12 mouse cellular contexts compared by ENCODE assay signal in the genomic region with DNA sequence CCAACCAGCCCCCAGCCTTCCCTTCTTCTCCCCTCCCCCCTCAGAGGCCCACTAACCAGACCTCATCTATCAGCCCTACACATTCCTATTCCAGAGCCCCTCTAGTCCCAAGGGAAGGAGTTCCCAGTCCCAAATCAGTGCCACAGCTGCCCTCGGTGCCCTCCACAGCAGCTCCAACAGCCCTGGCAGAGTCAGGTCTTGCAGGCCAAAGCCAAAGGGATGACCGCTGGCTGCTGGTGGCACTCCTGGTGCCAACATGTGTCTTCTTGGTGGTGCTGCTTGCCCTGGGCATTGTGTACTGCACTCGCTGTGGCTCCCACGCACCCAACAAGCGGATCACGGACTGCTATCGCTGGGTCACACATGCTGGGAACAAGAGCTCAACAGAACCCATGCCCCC. TPM values are rescaled to one million over a fixed set of nuclear protein-coding genes. Genes with fewer than 3 reads are reported as not detected.
A peak's percentile ranks its signal among the peaks of the same experiment; 100 is the strongest.
DNase-seq lines count a peak whose midpoint lies in the region; ATAC-seq lines count a peak whose summit lies in the region.
"Had no signal": no experiment of that assay in that cellular context is flagged by ENCODE, and none has a peak within 500 bp of the region (broad histone marks: within the 10 kb centered on the region; RNA-seq: fewer than 3 reads in every experiment).

No protein-coding gene starts in this region.

- no peaks in the 10 kb centered on the region for H3K36me3 ChIP-seq in heart, embryonic 13.5 days
- H3K36me3 ChIP-seq in midbrain, embryonic 13.5 days, result no peaks in the 10 kb centered on the region
- H3K36me3 ChIP-seq in midbrain, embryonic 16.5 days (ENCODE audit: control insufficient read depth, insufficient read depth, low read length), result no peaks in the 10 kb centered on the region
- no peaks in the 10 kb centered on the region for H3K36me3 ChIP-seq in hindbrain, embryonic 16.5 days (ENCODE audit: control insufficient read depth, insufficient read depth, low read length)
- H3K36me3 ChIP-seq in stomach, embryonic 14.5 days (ENCODE audit: control insufficient read depth, insufficient read depth, low read length), result no peaks in the 10 kb centered on the region

- intact Hi-C loops in heart, postnatal 25 days (cut with DNase I), result no loop called here

- 0 out of 2 replicates have a peak overlapping the region, but pooled peaks have one; percentile 3 for H3K27ac ChIP-seq in heart, embryonic 13.5 days (replicated peaks)
- H3K27ac ChIP-seq in midbrain, embryonic 13.5 days, result no peak overlapping the region
- no peak overlapping the region for H3K27ac ChIP-seq in midbrain, embryonic 16.5 days (ENCODE audit: low read length)
- H3K27ac ChIP-seq in hindbrain, embryonic 16.5 days (ENCODE audit: low read depth, low read length), result no peak overlapping the region
- peak overlapping the region; percentile 96; the same call in 1 of the 2 replicates for H3K27ac ChIP-seq in stomach, embryonic 14.5 days (ENCODE audit: low read length)
- H3K27ac ChIP-seq: liver, embryonic 14.5 days had no signal

- H3K4me1 ChIP-seq in heart, embryonic 13.5 days, result peaks cover 72% of the 10 kb centered on the region
- peaks cover 44% of the 10 kb centered on the region for H3K4me1 ChIP-seq in midbrain, embryonic 13.5 days (replicated peaks)
- peaks cover 16% of the 10 kb centered on the region for H3K4me1 ChIP-seq in midbrain, embryonic 16.5 days (ENCODE audit: control insufficient read depth, insufficient read depth, low read length)
- H3K4me1 ChIP-seq in hindbrain, embryonic 16.5 days (ENCODE audit: control insufficient read depth, insufficient read depth, low read depth, low read length), result peaks cover 25% of the 10 kb centered on the region
- H3K4me1 ChIP-seq in stomach, embryonic 14.5 days (ENCODE audit: control insufficient read depth, insufficient read depth, low read length), result peaks cover 39% of the 10 kb centered on the region

- ATAC-seq in heart, embryonic 13.5 days (ENCODE audit: extremely low read depth, insufficient number of reproducible peaks, low FRiP score, low TSS enrichment), result no peak
- no peak for ATAC-seq in midbrain, embryonic 13.5 days
- ATAC-seq in midbrain, embryonic 16.5 days, result no peak
- ATAC-seq in hindbrain, embryonic 16.5 days, result no peak
- ATAC-seq in stomach, embryonic 14.5 days (ENCODE audit: insufficient number of reproducible peaks, insufficient read depth, low FRiP score, low read depth), result no peak
- ATAC-seq in megakaryocyte-erythroid progenitor cell, adult 5-6 weeks (replicated peaks; ENCODE audit: low FRiP score, low TSS enrichment, poor library complexity, severe bottlenecking), result no peak
- no peak for ATAC-seq in granulocyte monocyte progenitor cell, adult 5-6 weeks (replicated peaks; ENCODE audit: poor library complexity, severe bottlenecking)
- ATAC-seq: activated CD4-positive, CD25-positive, alpha-beta regulatory T cell, adult 4 months had no signal

- DNase-seq in heart, postnatal 25 days (ENCODE audit: low spot score), result no peak
- DNase-seq: kidney, adult 9 months had no signal

- peak overlapping the region; percentile 84 for H3K4me2 ChIP-seq in heart, embryonic 13.5 days
- H3K4me2 ChIP-seq in midbrain, embryonic 13.5 days (replicated peaks), result 0 out of 2 replicates have a peak overlapping the region, but pooled peaks have one; percentile 9
- H3K4me2 ChIP-seq in midbrain, embryonic 16.5 days (ENCODE audit: low read length), result no peak overlapping the region
- peak overlapping the region; percentile 21 for H3K4me2 ChIP-seq in hindbrain, embryonic 16.5 days (ENCODE audit: low read length)
- peak overlapping the region; percentile 76 for H3K4me2 ChIP-seq in stomach, embryonic 14.5 days (replicated peaks; ENCODE audit: low read depth, low read length)

- peak overlapping the region; percentile 59 for H3K4me3 ChIP-seq in heart, embryonic 13.5 days
- H3K4me3 ChIP-seq in midbrain, embryonic 13.5 days (replicated peaks), result peak overlapping the region; percentile 3
- no peak overlapping the region for H3K4me3 ChIP-seq in midbrain, embryonic 16.5 days (ENCODE audit: low read depth, low read length)
- no peak overlapping the region for H3K4me3 ChIP-seq in hindbrain, embryonic 16.5 days (ENCODE audit: low read length)
- H3K4me3 ChIP-seq in stomach, embryonic 14.5 days (ENCODE audit: low read depth, low read length), result peak overlapping the region; percentile 70

- H3K27me3 ChIP-seq in heart, embryonic 13.5 days (replicated peaks), result peaks cover 49% of the 10 kb centered on the region
- H3K27me3 ChIP-seq in midbrain, embryonic 13.5 days, result peaks cover 75% of the 10 kb centered on the region
- H3K27me3 ChIP-seq in midbrain, embryonic 16.5 days (ENCODE audit: control insufficient read depth, insufficient read depth, low read depth, low read length), result peaks cover 33% of the 10 kb centered on the region
- peaks cover 16% of the 10 kb centered on the region for H3K27me3 ChIP-seq in hindbrain, embryonic 16.5 days (replicated peaks; ENCODE audit: control insufficient read depth, insufficient read depth, low read length)
- H3K27me3 ChIP-seq in stomach, embryonic 14.5 days (ENCODE audit: control insufficient read depth, insufficient read depth, low read length), result 0 out of 2 replicates have a peak, but pooled peaks cover 2% of the 10 kb centered on the region

- 69% methylated on average over 7 of the region's 7 CpGs for WGBS in heart, embryonic 13.5 days
- 85% methylated on average over 7 of the region's 7 CpGs for WGBS in midbrain, embryonic 13.5 days
- 86% methylated on average over 7 of the region's 7 CpGs for WGBS in midbrain, embryonic 16.5 days
- WGBS in hindbrain, embryonic 16.5 days, result 83% methylated on average over 7 of the region's 7 CpGs
- WGBS in stomach, embryonic 14.5 days, result 72% methylated on average over 7 of the region's 7 CpGs

- H3K9me3 ChIP-seq in heart, embryonic 13.5 days, result no peaks in the 10 kb centered on the region
- no peaks in the 10 kb centered on the region for H3K9me3 ChIP-seq in midbrain, embryonic 13.5 days
- no peaks in the 10 kb centered on the region for H3K9me3 ChIP-seq in midbrain, embryonic 16.5 days (replicated peaks; ENCODE audit: control insufficient read depth, low read length, poor library complexity, severe bottlenecking)
- H3K9me3 ChIP-seq in hindbrain, embryonic 16.5 days (ENCODE audit: control insufficient read depth, low read length), result no peaks in the 10 kb centered on the region
- H3K9me3 ChIP-seq in stomach, embryonic 14.5 days (ENCODE audit: control insufficient read depth, low read depth, low read length), result no peaks in the 10 kb centered on the region

- peak overlapping the region; percentile 80 for H3K9ac ChIP-seq in heart, embryonic 13.5 days
- no peak overlapping the region for H3K9ac ChIP-seq in midbrain, embryonic 13.5 days (replicated peaks)
- no peak overlapping the region for H3K9ac ChIP-seq in midbrain, embryonic 16.5 days (ENCODE audit: low read depth, low read length)
- H3K9ac ChIP-seq in hindbrain, embryonic 16.5 days (ENCODE audit: low read depth, low read length), result no peak overlapping the region
- H3K9ac ChIP-seq in stomach, embryonic 14.5 days (replicated peaks; ENCODE audit: low read depth, low read length), result no peak overlapping the region; the same call in 1 of the 2 replicates
- H3K9ac ChIP-seq: liver, embryonic 14.5 days had no signal

RNA-seq across cellular contexts. Expression of a gene that starts 2.1 kb away (rescaled TPM):
- 17.7 and 23.6 TPM in 2 replicates for polyA plus RNA-seq in heart, embryonic 13.5 days (2015; fragmentation: Nextera tagmentation; extraction: Ambion mirVana)
- total RNA-seq in heart, postnatal 25 days (2021), result 10 to 100 TPM; 15.3 to 16.1 TPM
- polyA plus RNA-seq in midbrain, embryonic 13.5 days (2015; fragmentation: Nextera tagmentation; extraction: Ambion mirVana), result 11.0 and 15.2 TPM in 2 replicates
- polyA plus RNA-seq in midbrain, embryonic 16.5 days (2015; fragmentation: Nextera tagmentation; extraction: Ambion mirVana), result 16.0 and 16.5 TPM in 2 replicates
- 14.5 and 25.2 TPM in 2 replicates for polyA plus RNA-seq in hindbrain, embryonic 16.5 days (2015; fragmentation: Nextera tagmentation; extraction: Ambion mirVana)
- polyA plus RNA-seq in stomach, embryonic 14.5 days (2014; fragmentation: Nextera tagmentation; extraction: Ambion mirVana), result 88.3 and 90.1 TPM in 2 replicates
- 3.2 and 3.3 TPM in 2 replicates for total RNA-seq in megakaryocyte-erythroid progenitor cell, adult 5-6 weeks (2014; fragmentation: Nextera tagmentation)
- total RNA-seq in megakaryocyte-erythroid progenitor cell, adult 5-6 weeks (2017), result 0.27 and 4.1 TPM in 2 replicates
- total RNA-seq in granulocyte monocyte progenitor cell, adult 5-6 weeks (2014; fragmentation: Nextera tagmentation), result not detected in 2 replicates
- not detected in 2 replicates for total RNA-seq in granulocyte monocyte progenitor cell, adult 5-6 weeks (2017)
- total RNA-seq: neutrophil, adult 5-6 weeks had no signal
- polyA plus RNA-seq: activated CD4-positive, CD25-positive, alpha-beta regulatory T cell, adult 4 months had no signal

RNA-seq across cellular contexts. Expression of a gene that starts 15.4 kb away (rescaled TPM):
- 3.5 and 4.8 TPM in 2 replicates for polyA plus RNA-seq in heart, embryonic 13.5 days (2015; fragmentation: Nextera tagmentation; extraction: Ambion mirVana)
- 1 to 10 TPM; 4.0 to 4.8 TPM for total RNA-seq in heart, postnatal 25 days (2021)
- polyA plus RNA-seq in midbrain, embryonic 13.5 days (2015; fragmentation: Nextera tagmentation; extraction: Ambion mirVana), result 3.7 and 4.4 TPM in 2 replicates
- polyA plus RNA-seq in midbrain, embryonic 16.5 days (2015; fragmentation: Nextera tagmentation; extraction: Ambion mirVana), result 22.7 and 31.9 TPM in 2 replicates
- polyA plus RNA-seq in hindbrain, embryonic 16.5 days (2015; fragmentation: Nextera tagmentation; extraction: Ambion mirVana), result 38.5 and 49.0 TPM in 2 replicates
- polyA plus RNA-seq in stomach, embryonic 14.5 days (2014; fragmentation: Nextera tagmentation; extraction: Ambion mirVana), result 6.4 and 7.7 TPM in 2 replicates
- 1.2 TPM in 1 of 2 replicates, not detected in the other for total RNA-seq in megakaryocyte-erythroid progenitor cell, adult 5-6 weeks (2014; fragmentation: Nextera tagmentation)
- total RNA-seq in megakaryocyte-erythroid progenitor cell, adult 5-6 weeks (2017), result not detected in 2 replicates
- total RNA-seq in granulocyte monocyte progenitor cell, adult 5-6 weeks (2014; fragmentation: Nextera tagmentation), result 5.1 TPM in 1 of 2 replicates, not detected in the other
- total RNA-seq in granulocyte monocyte progenitor cell, adult 5-6 weeks (2017), result 0.62 TPM in 1 of 2 replicates, not detected in the other
- total RNA-seq: neutrophil, adult 5-6 weeks had no signal
- polyA plus RNA-seq: activated CD4-positive, CD25-positive, alpha-beta regulatory T cell, adult 4 months had no signal

RNA-seq across cellular contexts. Expression of a gene that starts 18.4 kb away (rescaled TPM):
- polyA plus RNA-seq in heart, embryonic 13.5 days (2015; fragmentation: Nextera tagmentation; extraction: Ambion mirVana), result 84.3 and 94.6 TPM in 2 replicates
- total RNA-seq in heart, postnatal 25 days (2021), result 10 to 100 TPM; 91.5 to 92.6 TPM
- polyA plus RNA-seq in midbrain, embryonic 13.5 days (2015; fragmentation: Nextera tagmentation; extraction: Ambion mirVana), result 57.1 and 59.0 TPM in 2 replicates
- 39.8 and 46.6 TPM in 2 replicates for polyA plus RNA-seq in midbrain, embryonic 16.5 days (2015; fragmentation: Nextera tagmentation; extraction: Ambion mirVana)
- 60.7 and 65.8 TPM in 2 replicates for polyA plus RNA-seq in hindbrain, embryonic 16.5 days (2015; fragmentation: Nextera tagmentation; extraction: Ambion mirVana)
- 112 and 117 TPM in 2 replicates for polyA plus RNA-seq in stomach, embryonic 14.5 days (2014; fragmentation: Nextera tagmentation; extraction: Ambion mirVana)
- 38.6 and 43.4 TPM in 2 replicates for total RNA-seq in megakaryocyte-erythroid progenitor cell, adult 5-6 weeks (2014; fragmentation: Nextera tagmentation)
- 7.5 and 13.6 TPM in 2 replicates for total RNA-seq in megakaryocyte-erythroid progenitor cell, adult 5-6 weeks (2017)
- total RNA-seq in granulocyte monocyte progenitor cell, adult 5-6 weeks (2014; fragmentation: Nextera tagmentation), result 37.3 and 51.9 TPM in 2 replicates
- 14.6 and 17.2 TPM in 2 replicates for total RNA-seq in granulocyte monocyte progenitor cell, adult 5-6 weeks (2017)

RNA-seq across cellular contexts. Expression of a gene that starts 19.7 kb away (rescaled TPM):
- polyA plus RNA-seq in heart, embryonic 13.5 days (2015; fragmentation: Nextera tagmentation; extraction: Ambion mirVana), result 2.4 and 3.5 TPM in 2 replicates
- total RNA-seq in heart, postnatal 25 days (2021), result 1 to 10 TPM; 1.6 to 3.4 TPM
- polyA plus RNA-seq in midbrain, embryonic 13.5 days (2015; fragmentation: Nextera tagmentation; extraction: Ambion mirVana), result 1.3 and 2.1 TPM in 2 replicates
- polyA plus RNA-seq in midbrain, embryonic 16.5 days (2015; fragmentation: Nextera tagmentation; extraction: Ambion mirVana), result 1.5 and 1.8 TPM in 2 replicates
- polyA plus RNA-seq in hindbrain, embryonic 16.5 days (2015; fragmentation: Nextera tagmentation; extraction: Ambion mirVana), result 0.64 and 0.72 TPM in 2 replicates
- polyA plus RNA-seq in stomach, embryonic 14.5 days (2014; fragmentation: Nextera tagmentation; extraction: Ambion mirVana), result 2.4 and 3.3 TPM in 2 replicates
- 0.89 and 1.3 TPM in 2 replicates for total RNA-seq in megakaryocyte-erythroid progenitor cell, adult 5-6 weeks (2014; fragmentation: Nextera tagmentation)
- total RNA-seq in megakaryocyte-erythroid progenitor cell, adult 5-6 weeks (2017), result 0.66 TPM in 1 of 2 replicates, not detected in the other
- not detected in 2 replicates for total RNA-seq in granulocyte monocyte progenitor cell, adult 5-6 weeks (2014; fragmentation: Nextera tagmentation)
- total RNA-seq in granulocyte monocyte progenitor cell, adult 5-6 weeks (2017), result 0.21 and 1.0 TPM in 2 replicates

RNA-seq across cellular contexts. Expression of a gene that starts 28.3 kb away (rescaled TPM):
- 4.6 and 5.8 TPM in 2 replicates for polyA plus RNA-seq in heart, embryonic 13.5 days (2015; fragmentation: Nextera tagmentation; extraction: Ambion mirVana)
- total RNA-seq in heart, postnatal 25 days (2021), result under 1 TPM in 1 of 2 experiments, not detected in 1; 0.18 TPM
- 321 and 357 TPM in 2 replicates for polyA plus RNA-seq in midbrain, embryonic 13.5 days (2015; fragmentation: Nextera tagmentation; extraction: Ambion mirVana)
- 430 and 432 TPM in 2 replicates for polyA plus RNA-seq in midbrain, embryonic 16.5 days (2015; fragmentation: Nextera tagmentation; extraction: Ambion mirVana)
- 361 and 364 TPM in 2 replicates for polyA plus RNA-seq in hindbrain, embryonic 16.5 days (2015; fragmentation: Nextera tagmentation; extraction: Ambion mirVana)
- polyA plus RNA-seq in stomach, embryonic 14.5 days (2014; fragmentation: Nextera tagmentation; extraction: Ambion mirVana), result 25.8 and 27.3 TPM in 2 replicates
- 0.66 TPM in 1 of 2 replicates, not detected in the other for total RNA-seq in megakaryocyte-erythroid progenitor cell, adult 5-6 weeks (2014; fragmentation: Nextera tagmentation)
- total RNA-seq in megakaryocyte-erythroid progenitor cell, adult 5-6 weeks (2017), result not detected in 2 replicates
- total RNA-seq in granulocyte monocyte progenitor cell, adult 5-6 weeks (2014; fragmentation: Nextera tagmentation), result not detected in 2 replicates
- not detected in 2 replicates for total RNA-seq in granulocyte monocyte progenitor cell, adult 5-6 weeks (2017)
- total RNA-seq: neutrophil, adult 5-6 weeks had no signal
- polyA plus RNA-seq: activated CD4-positive, CD25-positive, alpha-beta regulatory T cell, adult 4 months had no signal

Comparison
In these comparisons a context has a peak if more than half of its experiments do, and no peak if none do; other contexts are left out.
1. H3K4me3 ChIP-seq: peak in heart, embryonic 13.5 days (single experiment), midbrain, embryonic 13.5 days (single experiment) and stomach, embryonic 14.5 days (single experiment); none in midbrain, embryonic 16.5 days (single experiment) and hindbrain, embryonic 16.5 days (single experiment).
2. H3K27ac ChIP-seq: peak in heart, embryonic 13.5 days (single experiment) and stomach, embryonic 14.5 days (single experiment); none in midbrain, embryonic 13.5 days (single experiment), midbrain, embryonic 16.5 days (single experiment) and hindbrain, embryonic 16.5 days (single experiment).